Mouse (Mus musculus) inflammation-experienced regulatory T-cells (primary cell): ENCODE results near the gene Fam102b. TPM values are rescaled to one million over a fixed set of nuclear protein-coding genes. Genes with fewer than 3 reads are reported as not detected.

ENCODE experiments used
- polyA plus RNA-seq, 2 experiments: library from polyadenylated mRNA; unstranded; fragments of 100-300 nt; shearing (Covaris generic); gene quantifications; one replicate each; pipeline ENCODE4 v1.2.1; 2017

Gene Fam102b
- 1 to 10 TPM; 6.0 to 7.6 TPM for polyA plus RNA-seq

DNA sequence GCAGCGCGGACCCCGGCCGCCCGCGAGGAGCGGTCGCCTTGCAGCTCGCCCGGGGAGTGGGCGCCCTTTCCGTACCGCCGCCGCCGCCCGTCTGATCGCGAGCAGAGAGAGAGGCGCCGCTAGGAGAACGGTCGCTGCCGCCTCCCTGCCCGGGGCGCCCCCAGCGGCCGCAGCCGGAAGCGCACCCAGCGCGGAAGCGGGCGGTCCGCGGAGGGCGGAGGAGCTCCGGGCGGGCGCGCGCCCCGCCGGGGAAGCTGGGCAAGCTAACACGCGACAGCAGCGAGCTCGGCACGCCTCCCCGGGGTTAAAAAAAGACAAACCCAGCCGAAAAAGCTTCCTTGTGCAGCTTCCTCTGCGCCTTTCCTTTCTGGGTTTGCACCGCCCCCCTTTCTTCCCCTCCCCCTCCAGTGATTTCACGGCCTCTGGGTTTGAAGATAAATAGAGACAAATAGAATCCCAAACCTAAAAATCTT lies at the start of gene Fam102b:
Gene Fam102b (minus strand): TSS at position 93 of the 473 bp plus-strand sequence.

DNA sequence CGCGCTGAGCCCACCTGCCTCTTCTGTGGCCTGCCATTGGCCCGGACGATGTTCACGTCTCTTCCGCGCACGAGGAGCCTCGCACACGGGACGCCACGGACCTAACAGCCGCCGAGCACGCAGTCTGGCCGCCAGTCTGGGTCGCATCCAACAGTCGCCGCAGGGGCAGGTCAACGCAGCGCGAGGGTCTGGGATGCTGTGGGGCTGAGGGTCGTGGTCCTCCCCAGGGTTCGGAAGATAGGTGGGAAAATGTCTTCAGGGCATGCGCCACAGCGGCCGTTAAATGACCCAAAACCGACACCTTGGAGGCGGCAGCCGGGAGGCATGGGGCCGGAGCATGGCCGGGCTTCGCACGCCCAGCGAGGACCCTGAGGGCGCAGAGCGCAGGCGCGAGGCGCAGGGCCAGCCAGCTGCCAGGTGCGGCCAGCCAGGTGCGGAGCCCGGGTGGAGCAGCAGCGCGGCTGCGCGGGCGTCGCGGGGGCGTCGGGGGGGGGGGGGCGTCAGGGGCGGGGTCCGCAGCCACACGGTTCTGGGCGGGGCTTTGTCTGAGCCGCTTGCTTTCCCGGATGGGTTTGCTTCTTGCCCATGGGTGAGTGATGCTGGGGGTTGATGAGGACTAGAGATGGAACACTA lies 87.3 kb downstream of the Fam102b start, which contains the start of gene Gm9857:
Gene Gm9857 (minus strand): TSS at position 445 of the 633 bp plus-strand sequence.

DNA sequence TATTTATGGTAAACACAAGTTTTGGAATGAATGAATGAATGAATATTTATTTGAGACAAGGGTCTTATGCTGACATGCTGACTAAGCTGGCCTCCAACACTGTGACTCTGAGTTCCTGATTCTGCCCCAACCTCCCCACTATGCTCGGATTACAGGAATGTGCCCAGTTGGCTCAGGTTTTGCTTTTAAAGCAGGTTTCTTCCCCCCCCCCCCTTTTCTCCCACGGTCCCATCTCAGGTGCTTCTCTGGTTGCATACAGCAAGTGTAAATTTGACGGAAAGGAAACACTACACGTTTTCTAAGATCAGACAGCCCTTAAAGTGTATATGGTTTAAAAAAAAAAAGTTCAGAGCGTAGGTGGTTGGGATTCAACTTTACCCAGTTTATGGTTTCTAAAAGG lies 87.8 kb downstream of the Fam102b start, which contains the start of gene Henmt1:
Gene Henmt1 (plus strand): TSS at position 301 of the 400 bp plus-strand sequence.

Other genes starting within 250 kb of the Fam102b start
- gene Stxbp3, start 187.1 kb downstream of the Fam102b start, polyA plus RNA-seq: 10 to 100 TPM; 60.7 to 70.9 TPM
- gene Fndc7, start 137.6 kb downstream of the Fam102b start, polyA plus RNA-seq: under 1 TPM; 0.24 to 0.69 TPM
- gene Prpf38b, start 115.9 kb downstream of the Fam102b start, polyA plus RNA-seq: 100 to 1,000 TPM; 178 to 188 TPM
- under 1 TPM in 1 of 2 experiments, not detected in 1; 0.24 TPM for gene Henmt1, start 87.7 kb downstream of the Fam102b start, polyA plus RNA-seq
- not detected for gene Gm9857, start 87.2 kb downstream of the Fam102b start, polyA plus RNA-seq
- gene Slc25a54, start 52.9 kb upstream of the Fam102b start, polyA plus RNA-seq: not detected
- gene Slc25a24, start 95.5 kb upstream of the Fam102b start, polyA plus RNA-seq: 10 to 100 TPM; 21.7 to 27.6 TPM